ENCODE assay signal across 9 mouse cellular contexts in the genomic region with DNA sequence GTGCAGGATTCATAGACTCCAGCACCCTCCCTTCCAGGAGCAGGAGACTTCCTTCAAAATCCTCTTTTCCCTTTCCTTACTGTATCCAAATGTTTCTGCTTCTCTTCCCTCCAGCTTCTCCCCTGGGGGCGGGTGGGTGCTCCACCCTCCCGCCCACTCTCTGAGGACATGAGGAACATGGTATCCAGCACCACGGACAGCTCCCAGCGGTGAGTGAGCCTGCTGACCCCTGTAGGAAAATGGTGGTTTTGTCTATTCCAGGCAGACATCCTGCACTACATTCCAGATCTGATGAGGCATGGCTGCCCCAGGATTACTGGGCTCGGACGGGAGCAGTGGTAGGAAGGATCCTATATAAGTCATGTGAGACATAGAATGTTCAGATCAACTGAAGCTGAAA. TPM values are rescaled to one million over a fixed set of nuclear protein-coding genes. Genes with fewer than 3 reads are reported as not detected.
DNase-seq lines count a peak whose midpoint lies in the region; ATAC-seq and TF ChIP-seq lines count a peak whose summit lies in the region.
"Had no signal": no experiment of that assay in that cellular context is flagged by ENCODE, and none has a peak within 500 bp of the region (broad histone marks: within the 10 kb centered on the region; RNA-seq: fewer than 3 reads in every experiment).

No protein-coding gene starts in this region.

- DNase-seq in urinary bladder, postnatal 10 days (ENCODE audit: low spot score), result peak; percentile 30
- no peak for DNase-seq in urinary bladder, adult 2 months (ENCODE audit: low spot score)
- DNase-seq in embryo, embryonic 9.5 days (ENCODE audit: extremely low spot score), result peak; percentile 78
- no peak for DNase-seq in hindbrain, embryonic 11.5 days (ENCODE audit: low spot score)
- peak; percentile 18 for DNase-seq in liver, adult 2 months (ENCODE audit: extremely low read depth, low read depth, low spot score)
- DNase-seq in naive thymus-derived CD4-positive, alpha-beta T cell, adult 2 months (ENCODE audit: low read depth), result peak; percentile 52
- peak; percentile 75 for DNase-seq in urinary bladder, postnatal 25 days (ENCODE audit: low spot score)
- DNase-seq in T-cell, adult 2 months (ENCODE audit: low spot score), result no peak

- no peaks in the 10 kb centered on the region; the same call in 1 of the 2 replicates for H3K36me3 ChIP-seq in hindbrain, embryonic 11.5 days (ENCODE audit: control insufficient read depth, insufficient read depth, low read length)
- no peaks in the 10 kb centered on the region for H3K36me3 ChIP-seq in liver, adult 2 months (ENCODE audit: control insufficient read depth, insufficient read depth, low read length)
- H3K36me3 ChIP-seq: embryonic facial prominence, embryonic 12.5 days had no signal

- H3K4me1 ChIP-seq in hindbrain, embryonic 11.5 days (replicated peaks; ENCODE audit: control insufficient read depth, insufficient read depth, low read length), result peaks cover 25% of the 10 kb centered on the region
- H3K4me1 ChIP-seq in liver, adult 2 months (ENCODE audit: control insufficient read depth, insufficient read depth, low read length), result peaks cover 3% of the 10 kb centered on the region; the same call in 1 of the 2 replicates
- H3K4me1 ChIP-seq: embryonic facial prominence, embryonic 12.5 days had no signal

- no peaks in the 10 kb centered on the region for H3K9me3 ChIP-seq in hindbrain, embryonic 11.5 days (ENCODE audit: control insufficient read depth, low read length)
- H3K9me3 ChIP-seq: embryonic facial prominence, embryonic 12.5 days had no signal

- H3K9ac ChIP-seq in hindbrain, embryonic 11.5 days (ENCODE audit: low read depth, low read length), result no peak overlapping the region
- no peak overlapping the region for H3K9ac ChIP-seq in liver, adult 2 months (ENCODE audit: low read depth, low read length)
- H3K9ac ChIP-seq: embryonic facial prominence, embryonic 12.5 days had no signal

- H3K79me2 ChIP-seq in liver, adult 2 months (ENCODE audit: control insufficient read depth, insufficient read depth, low read length), result no peaks in the 10 kb centered on the region

- ATAC-seq in hindbrain, embryonic 11.5 days (ENCODE audit: low FRiP score), result no peak

- H3K27me3 ChIP-seq in hindbrain, embryonic 11.5 days (ENCODE audit: control insufficient read depth, insufficient read depth, low read length), result peaks cover 34% of the 10 kb centered on the region
- peaks cover 13% of the 10 kb centered on the region for H3K27me3 ChIP-seq in liver, adult 2 months (ENCODE audit: control insufficient read depth, insufficient read depth, low read length)

- no peak for TF ChIP-seq POLR2A in liver, adult 2 months (IDR thresholded peaks at IDR 0.05; ENCODE audit: extremely low read depth, insufficient read depth, low read length)

- H3K27ac ChIP-seq in hindbrain, embryonic 11.5 days (ENCODE audit: low read depth, low read length), result peak overlapping the region; percentile 91
- H3K27ac ChIP-seq in liver, adult 2 months (replicated peaks; ENCODE audit: insufficient read depth, low read depth, low read length), result no peak overlapping the region
- H3K27ac ChIP-seq: embryonic facial prominence, embryonic 12.5 days had no signal

- H3K4me2 ChIP-seq in hindbrain, embryonic 11.5 days (replicated peaks; ENCODE audit: low read depth, low read length), result no peak overlapping the region
- H3K4me2 ChIP-seq: embryonic facial prominence, embryonic 12.5 days had no signal

- no peak overlapping the region for H3K4me3 ChIP-seq in hindbrain, embryonic 11.5 days (ENCODE audit: low read depth, low read length)
- no peak overlapping the region for H3K4me3 ChIP-seq in liver, adult 2 months (ENCODE audit: insufficient read depth, low read depth, low read length)
- H3K4me3 ChIP-seq: embryonic facial prominence, embryonic 12.5 days had no signal

- peak; percentile 26 for TF ChIP-seq CTCF in liver, adult 2 months (IDR thresholded peaks at IDR 0.05; ENCODE audit: low read depth, low read length)

- 3% methylated on average over 6 of the region's 6 CpGs for WGBS in hindbrain, embryonic 11.5 days
- WGBS in liver, adult 2 months, result 4% methylated on average over 6 of the region's 6 CpGs

RNA-seq across cellular contexts. Expression of a gene that starts 33.7 kb away (rescaled TPM):
- 3.9 and 4.8 TPM in 2 replicates for polyA plus RNA-seq in urinary bladder, adult 2 months (2012; rRNA removed)
- polyA plus RNA-seq in hindbrain, embryonic 11.5 days (2014; fragmentation: Nextera tagmentation; extraction: Ambion mirVana), result 0.13 and 0.25 TPM in 2 replicates
- 11.9 and 24.6 TPM in 2 replicates for total RNA-seq in liver, adult 2 months (2014; rRNA removed)
- 30.5 and 50.3 TPM in 2 replicates for polyA plus RNA-seq in liver, adult 2 months (2012; rRNA removed)

Comparison
In these comparisons a context has a peak if more than half of its experiments do, and no peak if none do; other contexts are left out.
1. DNase-seq: peak in urinary bladder, postnatal 10 days (single experiment), embryo, embryonic 9.5 days (single experiment), liver, adult 2 months (single experiment), naive thymus-derived CD4-positive, alpha-beta T cell, adult 2 months (single experiment) and urinary bladder, postnatal 25 days (single experiment); none in urinary bladder, adult 2 months (single experiment), hindbrain, embryonic 11.5 days (single experiment) and T-cell, adult 2 months (single experiment).